Mouse (Mus musculus) layer of hippocampus, adult 18-20 months (tissue): Measurements from ENCODE around the gene Ccser2. TPM values are rescaled to one million over a fixed set of nuclear protein-coding genes. Genes with fewer than 3 reads are reported as not detected.

Source experiments
- DNase-seq, 2 experiments: peaks; one replicate each; pipeline ENCODE4 v3.0.0; 2022; ENCODE audit warnings: low spot score in 2 of 2
- total RNA-seq, 2 experiments: library from RNA; stranded (reverse); gene quantifications; 2 replicates each; pipeline ENCODE4 v1.2.3; 2021

Gene Ccser2
- total RNA-seq, 2 experiments from 2014 or later, result 77.7 to 82.8 TPM

- no peak for DNase-seq
These were observed 85.0 kb downstream of the Ccser2 start for GRCm38 (mm10) chr14:36883576-36883975.

- no peak for DNase-seq
These were observed 98.3 kb downstream of the Ccser2 start for GRCm38 (mm10) chr14:36870257-36870656.

GRCm38 (mm10) chr14:36868769-36869362 is 99.7 kb downstream of the Ccser2 start:
- DNase-seq, result no peak

- peak; percentile 45 to 85 for DNase-seq
These were observed 101.4 kb downstream of the Ccser2 start for GRCm38 (mm10) chr14:36866966-36867700.

GRCm38 (mm10) chr14:36863877-36864489 is 104.6 kb downstream of the Ccser2 start:
- DNase-seq, result peak; percentile 70 to 91

- peak; percentile 15 to 66 for DNase-seq
These were observed 106.2 kb downstream of the Ccser2 start for GRCm38 (mm10) chr14:36862387-36862786.

GRCm38 (mm10) chr14:36858932-36859331 is 109.6 kb downstream of the Ccser2 start:
- DNase-seq, result no peak

GRCm38 (mm10) chr14:36852972-36853371 is 115.6 kb downstream of the Ccser2 start:
- DNase-seq, result no peak

GRCm38 (mm10) chr14:36848860-36849259 is 119.7 kb downstream of the Ccser2 start:
- no peak for DNase-seq

Other genes starting within 250 kb of the Ccser2 start
- not detected for gene Rgr, start 80.2 kb upstream of the Ccser2 start, total RNA-seq
- gene Lrit1, start 86.1 kb upstream of the Ccser2 start, total RNA-seq, result not detected
- not detected for gene Lrit2, start 99.2 kb upstream of the Ccser2 start, total RNA-seq
- gene Cdhr1, start 129.6 kb upstream of the Ccser2 start, total RNA-seq, result 1 to 10 TPM; 6.4 to 10.0 TPM
- not detected for gene 2610528A11Rik, start 145.2 kb upstream of the Ccser2 start, total RNA-seq
- gene Ghitm, start 166.5 kb upstream of the Ccser2 start, total RNA-seq, result 100 to 1,000 TPM; 427 to 437 TPM